Mouse (Mus musculus): Measurements from ENCODE around the gene Mcf2l.

The Mcf2l gene

DNA sequence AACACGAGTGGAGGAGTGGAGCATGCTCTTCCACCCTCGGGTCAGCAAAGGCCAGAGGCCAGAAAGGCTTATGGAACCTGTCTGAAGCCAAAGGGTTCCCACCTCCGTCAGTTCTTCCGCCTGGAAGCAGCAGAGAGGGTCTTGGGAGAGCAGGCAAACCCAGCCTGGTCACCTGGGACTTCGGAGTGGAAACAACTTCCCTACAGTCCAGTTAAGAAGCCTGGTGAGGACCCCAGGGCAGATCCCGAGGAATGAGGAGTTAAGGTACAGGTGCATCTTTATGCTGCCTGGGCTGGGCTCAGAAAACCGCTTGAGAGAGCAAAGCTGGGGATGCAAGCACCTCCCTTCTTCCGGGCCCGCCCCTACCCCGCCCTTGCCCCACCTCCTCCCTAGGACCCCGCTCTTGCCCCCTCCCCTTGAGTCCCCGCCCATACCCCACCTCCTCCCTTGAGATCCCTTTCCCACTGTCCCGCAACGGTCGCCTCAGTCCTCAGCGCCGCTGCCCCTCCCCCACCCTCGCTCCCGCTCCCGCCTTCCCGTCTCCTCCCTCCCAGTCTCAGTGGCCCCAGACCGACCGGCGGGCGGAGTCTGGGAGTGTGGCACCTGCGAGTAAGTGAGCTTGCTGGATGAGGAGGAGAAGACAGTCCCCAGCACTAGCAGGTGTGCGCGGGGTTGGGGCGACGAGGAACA is at the start of gene Mcf2l:
Gene Mcf2l (plus strand): TSS at position 450 of the 690 bp plus-strand sequence.
- peak; percentile 83 for DNase-seq (ENCODE audit: low read depth, low spot score)

DNA sequence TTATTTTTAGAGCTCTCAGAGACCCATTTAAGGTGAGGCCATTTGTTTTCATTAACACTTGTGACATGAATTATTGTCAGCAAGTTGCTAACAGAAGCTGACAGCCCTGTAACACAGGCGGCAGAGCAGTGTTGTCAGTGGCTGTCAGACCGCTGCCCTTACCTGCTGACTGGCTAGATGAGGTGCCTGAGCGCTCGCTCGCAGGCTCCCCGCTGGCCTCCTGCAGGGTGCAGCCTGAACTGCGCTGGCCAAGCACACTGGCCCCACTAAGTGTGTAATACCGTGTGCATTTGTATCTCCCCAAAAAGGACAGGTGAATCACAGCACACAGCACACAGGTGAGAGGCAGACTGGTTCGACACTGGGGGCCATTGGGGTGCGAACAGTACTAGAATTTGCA is 49.0 kb upstream of the Mcf2l start:
- no peak for DNase-seq (ENCODE audit: low read depth, low spot score)

GRCm38 (mm10) chr8:12825236-12825635 is 48.4 kb upstream of the Mcf2l start:
- DNase-seq (ENCODE audit: low read depth, low spot score): no peak

- no peak for DNase-seq (ENCODE audit: low read depth, low spot score)
Observed at GRCm38 (mm10) chr8:12825686-12826237, 47.8 kb upstream of the Mcf2l start.

DNA sequence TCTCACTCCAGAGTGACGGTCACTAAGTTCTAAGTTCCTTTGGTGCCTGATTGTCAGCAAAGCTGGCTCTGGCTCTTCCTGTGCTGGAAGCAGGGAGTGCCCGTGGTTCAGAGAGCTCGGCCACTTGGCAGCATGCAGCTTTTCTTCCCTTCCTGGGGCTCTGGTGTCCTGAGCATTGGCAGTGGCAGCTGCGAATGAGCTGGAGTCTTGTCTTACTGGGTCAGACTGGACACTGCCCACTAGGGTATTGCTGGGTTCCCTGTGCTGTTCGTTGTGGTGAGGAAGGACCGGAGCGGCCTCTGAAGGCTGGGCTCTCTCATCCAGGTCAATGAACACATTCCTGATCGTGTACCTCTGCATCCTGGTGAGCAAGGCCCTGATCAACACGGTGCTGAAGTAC is 46.5 kb upstream of the Mcf2l start:
- DNase-seq (ENCODE audit: low read depth, low spot score): no peak

- no peak for DNase-seq (ENCODE audit: low read depth, low spot score)
Observed at GRCm38 (mm10) chr8:12828298-12828697, 45.3 kb upstream of the Mcf2l start.

GRCm38 (mm10) chr8:12829381-12829780 is 44.2 kb upstream of the Mcf2l start:
- no peak for DNase-seq (ENCODE audit: low read depth, low spot score)

GRCm38 (mm10) chr8:12831659-12832589 is 41.7 kb upstream of the Mcf2l start:
- peak; percentile 78 for DNase-seq (ENCODE audit: low read depth, low spot score)

- DNase-seq (ENCODE audit: low read depth, low spot score): no peak
Observed at GRCm38 (mm10) chr8:12833616-12834015, 40.0 kb upstream of the Mcf2l start.

- no peak for DNase-seq (ENCODE audit: low read depth, low spot score)
Observed at GRCm38 (mm10) chr8:12840834-12841233, 32.8 kb upstream of the Mcf2l start.

DNA sequence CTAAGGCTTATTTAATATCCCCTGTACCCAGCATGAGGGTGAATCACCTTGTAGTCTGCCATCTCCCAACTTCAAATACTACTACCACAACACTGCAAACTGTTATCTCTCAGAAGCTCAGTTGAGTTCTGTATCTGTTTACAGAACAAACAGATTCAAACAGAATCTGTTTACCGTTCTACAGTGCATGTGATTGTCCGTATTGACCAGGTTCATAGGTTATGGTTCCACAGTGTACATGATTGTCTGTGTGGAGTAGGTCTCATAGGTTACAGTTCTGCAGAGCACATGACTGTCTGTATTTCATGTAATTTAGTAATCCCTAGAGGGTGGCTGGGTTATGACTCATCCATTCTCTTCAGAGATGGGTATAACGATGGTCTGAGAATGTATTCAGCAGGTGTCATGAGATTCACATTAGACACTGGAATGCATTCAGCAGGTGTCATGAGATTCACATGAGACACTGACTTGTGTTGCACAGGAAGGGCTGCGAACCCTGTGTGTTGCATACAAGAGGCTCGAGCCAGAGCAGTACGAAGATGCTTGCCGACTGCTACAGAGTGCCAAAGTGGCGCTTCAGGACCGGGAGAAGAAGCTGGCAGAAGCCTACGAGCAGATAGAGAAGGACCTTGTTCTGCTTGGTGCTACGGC is 31.1 kb upstream of the Mcf2l start:
- DNase-seq (ENCODE audit: low read depth, low spot score): no peak

DNA sequence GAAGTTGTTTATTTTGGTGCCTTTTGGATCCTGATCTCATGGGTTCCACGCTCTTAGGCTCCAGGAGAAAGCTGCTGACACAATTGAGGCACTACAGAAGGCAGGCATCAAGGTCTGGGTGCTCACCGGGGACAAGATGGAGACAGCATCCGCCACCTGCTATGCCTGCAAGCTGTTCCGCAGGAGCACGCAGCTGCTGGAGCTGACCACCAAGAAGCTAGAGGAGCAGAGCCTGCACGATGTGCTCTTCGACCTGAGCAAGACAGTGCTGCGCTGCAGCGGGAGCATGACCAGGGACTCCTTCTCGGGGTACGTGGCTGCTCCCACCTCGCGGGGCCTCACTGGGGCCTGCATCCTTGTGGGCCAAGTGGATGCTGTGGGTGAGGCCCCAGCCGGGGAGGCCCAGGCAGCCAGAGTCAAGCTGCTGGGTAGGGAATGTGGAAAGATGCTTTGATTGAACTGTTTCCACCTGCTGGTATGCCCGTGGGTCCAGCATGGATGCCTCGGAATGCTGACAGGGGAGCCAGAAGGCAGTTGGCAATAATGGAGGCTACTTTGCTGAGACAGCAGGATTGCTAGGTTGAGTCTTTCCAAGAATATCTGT is 29.2 kb upstream of the Mcf2l start:
- DNase-seq (ENCODE audit: low read depth, low spot score): no peak

DNA sequence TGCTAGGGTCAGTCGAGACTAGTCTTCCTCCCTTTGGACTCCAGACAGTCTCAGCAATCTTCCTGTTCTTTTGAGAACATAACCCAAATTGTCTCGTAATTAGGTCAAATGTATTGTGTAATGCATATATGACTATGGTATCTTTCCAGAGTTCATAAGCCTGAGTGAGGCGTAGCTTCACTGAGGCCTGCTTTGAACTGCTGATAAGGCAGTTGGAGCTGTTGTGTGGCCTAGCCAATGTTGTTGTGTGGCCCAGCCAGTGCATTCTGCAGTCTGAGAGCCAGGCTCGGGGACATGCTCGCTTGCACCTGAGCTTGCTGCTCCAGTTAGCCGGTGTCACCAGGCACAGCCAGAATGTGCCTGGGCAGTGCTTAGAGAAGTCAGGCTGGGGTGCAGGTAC is 27.2 kb upstream of the Mcf2l start:
- no peak for DNase-seq (ENCODE audit: low read depth, low spot score)

GRCm38 (mm10) chr8:12851241-12851640 is 22.4 kb upstream of the Mcf2l start:
- no peak for DNase-seq (ENCODE audit: low read depth, low spot score)

DNA sequence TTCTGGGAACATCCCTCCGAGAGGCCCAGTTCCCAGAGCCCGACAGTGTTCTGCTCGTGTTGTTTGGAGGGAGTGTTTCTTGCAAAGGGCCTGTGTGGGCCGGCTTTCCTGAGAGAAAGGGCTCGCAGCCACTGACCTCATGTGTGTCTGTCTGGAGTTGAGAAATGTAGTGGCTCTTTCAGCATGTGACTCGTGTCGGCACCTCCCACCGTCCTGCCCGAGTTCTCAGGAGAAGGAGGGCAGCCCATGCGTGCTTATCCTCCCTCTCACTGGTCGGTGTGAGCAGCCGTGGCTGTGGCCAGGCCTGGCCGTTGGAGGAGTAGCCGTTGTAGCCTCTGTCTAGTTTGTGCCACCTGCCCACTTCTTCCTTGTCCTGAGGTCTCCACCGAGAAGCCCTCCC is 17.6 kb upstream of the Mcf2l start:
- DNase-seq (ENCODE audit: low read depth, low spot score): no peak

- peak; percentile 74 for DNase-seq (ENCODE audit: low read depth, low spot score)
Observed at GRCm38 (mm10) chr8:12863061-12863460, 10.5 kb upstream of the Mcf2l start.

- DNase-seq (ENCODE audit: low read depth, low spot score): no peak
Observed at GRCm38 (mm10) chr8:12863608-12864007, 10.0 kb upstream of the Mcf2l start.

GRCm38 (mm10) chr8:12865790-12866189 is 7.8 kb upstream of the Mcf2l start:
- no peak for DNase-seq (ENCODE audit: low read depth, low spot score)

DNA sequence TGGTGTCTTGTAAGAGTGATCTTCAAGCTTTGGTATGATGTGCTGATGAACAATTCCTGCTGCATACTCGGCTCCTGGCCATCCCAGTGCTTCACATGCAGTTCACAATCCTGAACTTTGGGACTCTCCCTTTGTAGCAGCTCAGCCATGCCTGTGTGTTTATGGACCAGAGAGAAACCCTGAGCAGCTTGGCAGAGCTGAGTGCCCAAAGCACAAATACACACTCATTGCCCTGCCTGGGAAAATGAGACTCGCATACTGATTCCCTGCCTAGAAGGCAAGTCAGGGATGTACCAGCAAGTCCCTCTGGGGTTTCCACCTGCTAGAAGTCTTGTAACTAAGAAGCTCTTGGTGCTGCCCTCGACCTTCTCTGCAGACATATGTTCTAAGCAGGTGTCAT is 3.9 kb upstream of the Mcf2l start:
- no peak for DNase-seq (ENCODE audit: low read depth, low spot score)

GRCm38 (mm10) chr8:12870656-12871055 is 3.0 kb upstream of the Mcf2l start:
- DNase-seq (ENCODE audit: low read depth, low spot score): no peak

DNA sequence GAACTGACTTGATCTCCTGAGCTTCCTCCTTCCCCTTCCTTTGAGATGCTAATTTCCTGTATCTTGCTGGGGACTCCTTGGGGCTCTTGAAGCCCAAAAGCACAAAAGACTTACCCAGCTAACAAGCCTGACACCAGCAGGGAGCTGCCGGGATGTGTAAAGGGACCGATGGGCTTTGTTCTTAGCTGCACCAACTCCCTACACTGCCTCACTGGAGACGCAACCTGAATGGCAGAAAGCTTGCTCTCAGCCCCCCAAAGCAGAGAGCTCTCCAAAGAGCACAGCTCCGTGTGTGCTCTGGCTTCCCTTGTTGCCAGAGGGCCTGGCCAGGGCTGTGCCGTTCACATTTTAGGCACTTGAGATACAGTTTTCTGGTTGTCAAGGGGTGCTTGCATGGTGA is 2.1 kb upstream of the Mcf2l start:
- no peak for DNase-seq (ENCODE audit: low read depth, low spot score)

GRCm38 (mm10) chr8:12872983-12873356 is 636 bp upstream of the Mcf2l start:
- no peak for DNase-seq (ENCODE audit: low read depth, low spot score)

Data from brain, adult 2 months (tissue).